Mouse (Mus musculus): Measurements from ENCODE around the gene Btbd35f15.
"Not testable (repeated sequence)": the region's sequence is repeated elsewhere in the genome, so short reads cannot be mapped to it uniquely, and the experiment has no call there.

Gene Btbd35f15

GRCm38 (mm10) chrX:33577214-33577613 is at the start of gene Btbd35f15:
Gene Btbd35f15, minus strand, starts transcription at chrX:33577314.
- DNase-seq (ENCODE audit: low read depth, low spot score): not testable (repeated sequence)
